Mouse (Mus musculus) inflammation-experienced regulatory T-cells, adult 6 months (primary cell): ENCODE measurements around the gene Tubb2b. TPM values are rescaled to one million over a fixed set of nuclear protein-coding genes. Genes with fewer than 3 reads are reported as not detected.

Experiments
- ATAC-seq: one replicate; pipeline ENCODE4 v1.8.0; 2017
- polyA plus RNA-seq, 3 experiments: library from polyadenylated mRNA; unstranded; fragments of 100-300 nt; shearing (Covaris generic); gene quantifications; one replicate each; pipeline ENCODE4 v1.2.1; 2017

The Tubb2b gene
- polyA plus RNA-seq, 3 experiments from 2014 or later, result 1.7 to 2.0 TPM; not detected in 1

- ATAC-seq, result no peak
These were observed 4.0 kb upstream of the Tubb2b start for GRCm38 (mm10) chr13:34134276-34134675.

- ATAC-seq, result no peak
These were observed 3.2 kb upstream of the Tubb2b start for GRCm38 (mm10) chr13:34133326-34134071.

- ATAC-seq, result no peak
These were observed 2.6 kb upstream of the Tubb2b start for GRCm38 (mm10) chr13:34132875-34133274.

GRCm38 (mm10) chr13:34132299-34132698 is 2.0 kb upstream of the Tubb2b start:
- no peak for ATAC-seq

GRCm38 (mm10) chr13:34131708-34132060 is 1.4 kb upstream of the Tubb2b start:
- ATAC-seq, result peak; percentile 59

GRCm38 (mm10) chr13:34131011-34131707 is 893 bp upstream of the Tubb2b start:
- ATAC-seq, result peak; percentile 60

- ATAC-seq, result peak; percentile 35
These were observed 611 bp downstream of the Tubb2b start for GRCm38 (mm10) chr13:34129485-34130225.

GRCm38 (mm10) chr13:34128276-34129114 is 1.8 kb downstream of the Tubb2b start:
- ATAC-seq, result no peak

GRCm38 (mm10) chr13:34125711-34126110 is 4.6 kb downstream of the Tubb2b start:
- no peak for ATAC-seq

- ATAC-seq, result no peak
These were observed 9.7 kb downstream of the Tubb2b start for GRCm38 (mm10) chr13:34120536-34120935.

GRCm38 (mm10) chr13:34119406-34119805 is 10.9 kb downstream of the Tubb2b start:
- ATAC-seq, result no peak

GRCm38 (mm10) chr13:34118816-34119215 is 11.4 kb downstream of the Tubb2b start:
- ATAC-seq, result no peak

GRCm38 (mm10) chr13:34116508-34116907 is 13.8 kb downstream of the Tubb2b start:
- ATAC-seq, result no peak

- no peak for ATAC-seq
These were observed 15.6 kb downstream of the Tubb2b start for GRCm38 (mm10) chr13:34114654-34115053.

- no peak for ATAC-seq
These were observed 17.2 kb downstream of the Tubb2b start for GRCm38 (mm10) chr13:34113086-34113485.

GRCm38 (mm10) chr13:34112369-34113081 is 17.7 kb downstream of the Tubb2b start:
- ATAC-seq, result no peak

GRCm38 (mm10) chr13:34111878-34112277 is 18.4 kb downstream of the Tubb2b start:
- ATAC-seq, result no peak

- no peak for ATAC-seq
These were observed 19.2 kb downstream of the Tubb2b start for GRCm38 (mm10) chr13:34111019-34111418.

- no peak for ATAC-seq
These were observed 20.6 kb downstream of the Tubb2b start for GRCm38 (mm10) chr13:34109677-34110058.

- no peak for ATAC-seq
These were observed 21.1 kb downstream of the Tubb2b start for GRCm38 (mm10) chr13:34109035-34109676.

- ATAC-seq, result no peak
These were observed 23.3 kb downstream of the Tubb2b start for GRCm38 (mm10) chr13:34106999-34107398.
